In the genomic region with DNA sequence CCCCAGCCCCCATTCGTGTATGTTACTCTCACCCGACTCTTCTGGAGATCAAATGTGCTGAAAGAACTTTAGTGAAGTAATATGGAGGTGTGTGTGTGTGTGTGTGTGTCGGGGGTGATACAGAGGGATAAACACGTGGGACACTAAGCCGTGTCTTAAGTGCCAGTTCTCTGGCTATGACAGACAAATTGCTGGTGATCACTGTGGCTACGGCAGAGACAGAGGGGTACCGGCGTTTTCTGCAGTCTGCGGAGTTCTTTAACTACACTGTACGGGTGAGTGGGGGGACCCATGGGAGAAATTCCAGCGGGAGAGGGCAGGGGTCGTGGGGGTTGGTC, we compare ENCODE assay signal across 8 mouse cellular contexts. TPM values are rescaled to one million over a fixed set of nuclear protein-coding genes. Genes with fewer than 3 reads are reported as not detected.
DNase-seq lines count a peak whose midpoint lies in the region; ATAC-seq and TF ChIP-seq lines count a peak whose summit lies in the region.

A gene (minus strand): TSS at position 88 of the 338 bp plus-strand sequence.

- H3K27ac ChIP-seq in testis, adult 2 months (ENCODE audit: control insufficient read depth, insufficient read depth, low read depth, low read length), result peak within 1 kb of the TSS; percentile 51
- peak within 1 kb of the TSS; percentile 98 for H3K27ac ChIP-seq in heart, embryonic 10.5 days
- H3K27ac ChIP-seq in midbrain, embryonic 16.5 days (ENCODE audit: low read length), result peak within 1 kb of the TSS; percentile 95

- peak within 1 kb of the TSS; percentile 94 for H3K4me3 ChIP-seq in testis, adult 2 months (ENCODE audit: control insufficient read depth, low read depth, low read length)
- peak within 1 kb of the TSS; percentile 73 for H3K4me3 ChIP-seq in heart, embryonic 10.5 days
- peak within 1 kb of the TSS; percentile 59 for H3K4me3 ChIP-seq in midbrain, embryonic 16.5 days (ENCODE audit: low read depth, low read length)

- H3K4me1 ChIP-seq in testis, adult 2 months (ENCODE audit: control insufficient read depth, insufficient read depth, low read length), result peaks cover 14% of the 10 kb centered on the region
- H3K4me1 ChIP-seq in heart, embryonic 10.5 days, result peaks cover 22% of the 10 kb centered on the region
- H3K4me1 ChIP-seq in midbrain, embryonic 16.5 days (ENCODE audit: control insufficient read depth, insufficient read depth, low read length), result peaks cover 14% of the 10 kb centered on the region

- H3K9ac ChIP-seq in midbrain, embryonic 16.5 days (ENCODE audit: low read depth, low read length), result peak within 1 kb of the TSS; percentile 97

- H3K4me2 ChIP-seq in midbrain, embryonic 16.5 days (ENCODE audit: low read length), result peak within 1 kb of the TSS; percentile 63

- ATAC-seq in common myeloid progenitor, adult 5-6 weeks (replicated peaks; ENCODE audit: low read depth, poor library complexity, severe bottlenecking), result no peak
- peak; percentile 4; the same call in 1 of the 2 replicates for ATAC-seq in midbrain, embryonic 16.5 days

- no peaks in the 10 kb centered on the region for H3K27me3 ChIP-seq in testis, adult 2 months (ENCODE audit: control insufficient read depth, insufficient read depth, low read length)
- no peaks in the 10 kb centered on the region for H3K27me3 ChIP-seq in heart, embryonic 10.5 days (ENCODE audit: insufficient read depth, poor library complexity, severe bottlenecking)
- H3K27me3 ChIP-seq in midbrain, embryonic 16.5 days (ENCODE audit: control insufficient read depth, insufficient read depth, low read depth, low read length), result no peaks in the 10 kb centered on the region

- H3K9me3 ChIP-seq in heart, embryonic 10.5 days, result no peaks in the 10 kb centered on the region
- no peaks in the 10 kb centered on the region for H3K9me3 ChIP-seq in midbrain, embryonic 16.5 days (replicated peaks; ENCODE audit: control insufficient read depth, low read length, poor library complexity, severe bottlenecking)

- 8% methylated on average over 12 of the region's 12 CpGs for WGBS in heart, embryonic 10.5 days
- WGBS in midbrain, embryonic 16.5 days, result 4% methylated on average over 12 of the region's 12 CpGs

- no peak for TF ChIP-seq POLR2A in testis, adult 2 months (IDR thresholded peaks at IDR 0.05; ENCODE audit: control insufficient read depth, low read depth, low read length)

- no peak for TF ChIP-seq CTCF in testis, adult 2 months (IDR thresholded peaks at IDR 0.05; ENCODE audit: control insufficient read depth, insufficient read depth, insufficient replicate concordance, low read depth, low read length)

- H3K36me3 ChIP-seq in testis, adult 2 months (ENCODE audit: control insufficient read depth, insufficient read depth, low read length), result no peaks in the 10 kb centered on the region; the same call in 1 of the 2 replicates
- H3K36me3 ChIP-seq in heart, embryonic 10.5 days, result peaks cover 52% of the 10 kb centered on the region
- peaks cover 33% of the 10 kb centered on the region for H3K36me3 ChIP-seq in midbrain, embryonic 16.5 days (ENCODE audit: control insufficient read depth, insufficient read depth, low read length)

- no peak for DNase-seq in testis, postnatal 14 days (ENCODE audit: low spot score)
- DNase-seq in heart, embryonic 10.5 days (ENCODE audit: low spot score), result no peak
- DNase-seq in layer of hippocampus, postnatal 36 days, result no peak
- DNase-seq in frontal cortex, postnatal 25 days (ENCODE audit: low spot score in 2 of 2), result no peak
- no peak for DNase-seq in spleen, postnatal 4 days (ENCODE audit: low spot score in 2 of 2)

RNA-seq across cellular contexts. Expression of the gene that starts here (rescaled TPM):
- polyA plus RNA-seq in testis, adult 2 months (2012; rRNA removed), result 308 and 386 TPM in 2 replicates
- total RNA-seq in common myeloid progenitor, adult 5-6 weeks (2017), result 28.2 and 32.1 TPM in 2 replicates
- polyA plus RNA-seq in heart, embryonic 10.5 days (2016; fragmentation: Nextera tagmentation; extraction: Ambion mirVana), result 92.7 and 103 TPM in 2 replicates
- total RNA-seq in layer of hippocampus, postnatal 36 days (2021), result 10 to 100 TPM; 82.4 to 85.2 TPM
- 136 and 144 TPM in 2 replicates for polyA plus RNA-seq in midbrain, embryonic 16.5 days (2015; fragmentation: Nextera tagmentation; extraction: Ambion mirVana)
